Mouse (Mus musculus) liver, postnatal 0 days (tissue): ENCODE data around the gene Mks1. TPM values are rescaled to one million over a fixed set of nuclear protein-coding genes. Genes with fewer than 3 reads are reported as not detected.

Source experiments
- ATAC-seq: fragments of 200-750 bp; cut with Nextera tagmentation; 2 replicates; pipeline ENCODE4 v1.8.0; 2017; ENCODE audit warnings: mild to moderate bottlenecking, moderate library complexity
- DNase-seq: peaks from one replicate; pipeline ENCODE4 v3.0.0-alpha.2; 2016
- H3K27ac ChIP-seq: fragments of 300-500 bp; sonication (generic); 2 replicates; pipeline ENCODE4 v1.5.1; 2014; ENCODE audit warnings: antibody characterized with exemption, moderate library complexity, mild to moderate bottlenecking, low read depth
- H3K27me3 ChIP-seq: fragments of 300-500 bp; sonication (generic); 2 replicates; pipeline ENCODE4 v1.6.1; 2014; ENCODE audit warnings: low read length, control low read depth, mixed read lengths; ENCODE audit not compliant: insufficient read depth
- H3K36me3 ChIP-seq: fragments of 300-500 bp; sonication (generic); replicated peaks from 2 replicates; pipeline ENCODE4 v1.6.1; 2014; ENCODE audit warnings: mild to moderate bottlenecking, control low read depth, low read length, moderate library complexity, mixed read lengths; ENCODE audit not compliant: insufficient read depth
- H3K4me1 ChIP-seq: fragments of 300-500 bp; sonication (generic); 2 replicates; pipeline ENCODE4 v1.6.1; 2014; ENCODE audit warnings: antibody characterized with exemption, mild to moderate bottlenecking, control low read depth; ENCODE audit not compliant: insufficient read depth
- H3K4me2 ChIP-seq: fragments of 300-500 bp; sonication (generic); 2 replicates; pipeline ENCODE4 v1.6.1; 2014; ENCODE audit warnings: low read depth, mild to moderate bottlenecking, low read length, moderate library complexity, mixed read lengths
- H3K4me3 ChIP-seq: fragments of 300-500 bp; sonication (generic); 2 replicates; pipeline ENCODE4 v1.5.1; 2014; ENCODE audit warnings: low read depth, low read length
- H3K9ac ChIP-seq: fragments of 300-500 bp; sonication (generic); replicated peaks from 2 replicates; pipeline ENCODE4 v1.6.1; 2014; ENCODE audit warnings: mild to moderate bottlenecking, moderate library complexity
- H3K9me3 ChIP-seq: fragments of 300-500 bp; sonication (generic); 2 replicates; pipeline ENCODE4 v1.6.1; 2016; ENCODE audit warnings: mild to moderate bottlenecking, control low read depth, low read length, mixed read lengths
- CTCF ChIP-seq: sonication (generic); IDR thresholded peaks from 2 replicates; pipeline ENCODE4 v1.5.1; 2016; ENCODE audit warnings: antibody characterized with exemption, low read depth
- EP300 ChIP-seq: IDR thresholded peaks from 2 replicates; pipeline ENCODE4 v1.6.1; 2016; ENCODE audit warnings: antibody characterized with exemption, low read depth, mild to moderate bottlenecking
- WGBS: fragments of 180-500 bp; shearing (Covaris S2); extraction: QIAGEN DNeasy Blood & Tissue Kit; methylation state at CpG from one replicate; pipeline ENCODE4 v1.1.7; 2014; ENCODE audit not compliant: insufficient replicate concordance; 5-methylcytosine and 5-hydroxymethylcytosine counted together
- polyA plus RNA-seq: library from polyadenylated mRNA; unstranded; fragments of >200 nt; fragmentation: Nextera tagmentation; extraction: Ambion mirVana; gene quantifications from 2 replicates; pipeline ENCODE4 v1.2.1, GENCODE M21; 2015

The Mks1 gene
- polyA plus RNA-seq, 1 experiment from 2014 or later = 1.4 TPM

DNA sequence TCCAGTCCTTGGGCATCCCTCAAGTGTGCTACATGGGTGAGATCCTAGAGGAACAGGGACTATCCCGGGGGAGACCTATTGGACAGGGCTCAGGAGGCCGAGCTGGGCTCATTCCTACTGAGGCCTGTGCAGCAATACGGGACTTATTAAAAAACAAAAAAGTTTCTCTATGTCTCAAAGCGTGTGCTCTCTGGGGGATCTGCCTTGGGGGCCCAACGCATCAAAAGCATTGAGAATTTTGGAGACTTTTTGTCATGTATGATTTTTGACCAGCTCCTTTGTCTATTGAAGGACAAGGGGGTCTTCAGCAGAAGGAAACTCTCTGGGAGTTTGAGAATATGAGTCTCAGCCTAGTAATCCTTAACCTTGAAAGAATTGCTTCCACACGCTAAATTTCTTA lies 39.2 kb downstream of the Mks1 start, which contains the start of gene Olfr462:
TSS of gene Olfr462 (minus strand) at position 101 of the 400 bp plus-strand sequence.
- no peaks in the 10 kb centered on the region for H3K9me3 ChIP-seq
- DNase-seq (no peak), ATAC-seq (no peak)
- no peaks in the 10 kb centered on the region for H3K36me3 ChIP-seq
- H3K4me2 ChIP-seq = no peak within 1 kb of the TSS
- no peak for TF ChIP-seq CTCF
- no peak for TF ChIP-seq EP300
- no peak within 1 kb of the TSS for H3K9ac ChIP-seq
- H3K4me1 ChIP-seq = no peaks in the 10 kb centered on the region
- WGBS = 77% methylated on average over 6 of the region's 6 CpGs
- no peak within 1 kb of the TSS for H3K4me3 ChIP-seq
- no peak within 1 kb of the TSS for H3K27ac ChIP-seq
- H3K27me3 ChIP-seq = no peaks in the 10 kb centered on the region

DNA sequence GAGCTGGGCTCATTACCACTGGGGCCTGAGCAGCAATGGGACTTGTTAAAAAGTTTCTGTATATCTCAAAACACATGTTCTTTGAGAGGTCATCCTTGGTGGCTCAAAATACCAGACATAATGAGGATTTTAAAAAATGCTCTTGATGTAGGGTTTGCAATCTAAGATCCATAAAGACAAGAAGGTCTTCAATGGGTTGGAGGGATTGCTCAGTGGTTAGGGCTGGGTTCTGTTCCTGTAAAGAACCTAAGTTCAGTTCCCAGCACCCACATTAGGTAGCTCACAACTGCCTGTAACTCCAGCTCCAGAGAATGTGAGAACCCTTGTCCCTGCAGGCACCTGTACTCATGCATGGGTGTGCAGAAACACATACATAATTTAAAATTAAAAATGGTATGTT lies 44.3 kb downstream of the Mks1 start, which contains the start of gene Olfr463:
TSS of gene Olfr463 (minus strand) at position 101 of the 400 bp plus-strand sequence.
- no peak for ATAC-seq
- TF ChIP-seq CTCF (no peak), EP300 (no peak)
- no peak for DNase-seq
- H3K27ac ChIP-seq = no peak within 1 kb of the TSS
- H3K4me3 ChIP-seq = no peak within 1 kb of the TSS
- H3K4me1 ChIP-seq = no peaks in the 10 kb centered on the region
- no peak within 1 kb of the TSS for H3K4me2 ChIP-seq
- no peak within 1 kb of the TSS for H3K9ac ChIP-seq
- H3K27me3 ChIP-seq = no peaks in the 10 kb centered on the region
- no peaks in the 10 kb centered on the region for H3K9me3 ChIP-seq
- no peaks in the 10 kb centered on the region for H3K36me3 ChIP-seq

DNA sequence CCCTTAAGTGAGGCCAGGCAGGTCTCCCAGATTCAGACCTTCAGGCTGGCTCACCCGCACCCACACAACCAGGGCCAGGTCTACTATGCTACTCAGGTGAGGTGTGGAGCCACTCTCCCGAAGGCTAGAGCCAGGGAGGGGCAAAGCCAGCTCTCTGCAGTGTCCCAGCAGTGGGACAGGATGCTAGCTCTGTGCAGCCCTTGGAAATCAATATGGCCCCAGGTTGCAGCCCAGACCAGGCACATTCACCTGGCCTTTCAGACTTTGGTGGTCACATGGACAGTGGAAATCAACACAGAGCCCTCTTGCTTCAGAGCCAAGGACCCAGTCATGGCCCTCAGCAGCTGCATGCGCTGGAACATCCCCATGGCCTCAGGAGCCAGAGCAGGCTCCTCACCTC lies 51.3 kb downstream of the Mks1 start:
- H3K9ac ChIP-seq = no peak overlapping the region
- WGBS = 64% methylated on average over 3 of the region's 3 CpGs
- TF ChIP-seq EP300 (no peak), CTCF (no peak)
- H3K9me3 ChIP-seq = no peaks in the 10 kb centered on the region
- H3K27ac ChIP-seq = no peak overlapping the region
- H3K4me2 ChIP-seq = no peak overlapping the region
- H3K27me3 ChIP-seq = no peaks in the 10 kb centered on the region
- no peaks in the 10 kb centered on the region for H3K4me1 ChIP-seq
- no peak for DNase-seq
- no peaks in the 10 kb centered on the region for H3K36me3 ChIP-seq
- H3K4me3 ChIP-seq = no peak overlapping the region
- no peak for ATAC-seq

Other genes with a start within 250 kb of the Mks1 start
- gene Hsf5, start 236.1 kb upstream of the Mks1 start, polyA plus RNA-seq = 0.04 TPM in 1 of 2 replicates, not detected in the other
- gene Rnf43, start 190.5 kb upstream of the Mks1 start, polyA plus RNA-seq = 4.2 and 5.8 TPM in 2 replicates
- 114 and 120 TPM in 2 replicates for gene Supt4a, start 115.7 kb upstream of the Mks1 start, polyA plus RNA-seq
- gene Tspoap1, start 92.7 kb upstream of the Mks1 start, polyA plus RNA-seq = 0.59 and 1.2 TPM in 2 replicates
- gene Mpo, start 59.6 kb upstream of the Mks1 start, polyA plus RNA-seq = 250 and 274 TPM in 2 replicates
- gene Lpo, start 24.9 kb upstream of the Mks1 start, polyA plus RNA-seq = not detected in 2 replicates
- 0.52 and 0.65 TPM in 2 replicates for gene Epx, start 22.3 kb downstream of the Mks1 start, polyA plus RNA-seq
- gene Olfr462, start 39.1 kb downstream of the Mks1 start, polyA plus RNA-seq = not detected in 2 replicates
- not detected in 2 replicates for gene Olfr463, start 44.2 kb downstream of the Mks1 start, polyA plus RNA-seq
- gene Olfr464, start 67.8 kb downstream of the Mks1 start, polyA plus RNA-seq = not detected in 2 replicates
- gene Dynll2, start 134.3 kb downstream of the Mks1 start, polyA plus RNA-seq = 10.5 and 11.0 TPM in 2 replicates
- gene Srsf1, start 194.2 kb downstream of the Mks1 start, polyA plus RNA-seq = 54.8 and 58.6 TPM in 2 replicates
- gene Vezf1, start 215.1 kb downstream of the Mks1 start, polyA plus RNA-seq = 6.3 TPM in 2 replicates
- gene Cuedc1, start 244.8 kb downstream of the Mks1 start, polyA plus RNA-seq = 1.2 and 1.6 TPM in 2 replicates